Mouse (Mus musculus) liver, embryonic 14.5 days (tissue): ENCODE data around the gene Gm17677.

Experiments
- CTCF ChIP-seq: IDR thresholded peaks from 2 replicates; pipeline ENCODE4 v1.5.1; 2016; ENCODE audit warnings: antibody characterized with exemption, low read depth, control low read depth
- EP300 ChIP-seq: IDR thresholded peaks from 2 replicates; pipeline ENCODE4 v1.6.1; 2016; ENCODE audit warnings: antibody characterized with exemption, low read depth

DNA sequence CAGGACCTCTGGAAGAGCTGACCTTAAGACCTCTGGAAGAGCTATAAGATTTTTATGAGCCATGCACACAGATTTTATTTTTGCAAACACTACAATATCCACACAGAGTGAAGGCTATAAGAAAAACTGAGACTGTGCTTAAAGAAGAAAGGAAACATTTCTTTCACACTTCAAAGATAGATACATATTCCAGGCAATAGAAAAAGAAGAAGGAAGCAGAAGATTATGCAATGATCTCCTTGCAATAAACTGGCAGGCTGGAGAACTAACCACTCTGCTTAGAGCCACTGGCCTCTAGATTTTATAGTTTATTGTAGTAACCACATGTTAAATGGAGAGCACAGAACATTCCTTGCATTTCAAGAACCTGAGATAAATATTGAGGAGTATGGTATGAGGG, 16.0 kb downstream of the Gm17677 start:
- TF ChIP-seq CTCF (no peak), EP300 (no peak)
